Mouse (Mus musculus) stomach, postnatal 0 days (tissue): ENCODE data around the gene Snx13. TPM values are rescaled to one million over a fixed set of nuclear protein-coding genes. Genes with fewer than 3 reads are reported as not detected.

Experiments
- ATAC-seq: fragments of 200-750 bp; cut with Nextera tagmentation; 2 replicates; pipeline ENCODE4 v1.8.0; 2017; ENCODE audit not compliant: low FRiP score, low TSS enrichment
- DNase-seq: peaks from one replicate; pipeline ENCODE4 v3.0.0-alpha.2; 2016; ENCODE audit warnings: low spot score
- H3K27ac ChIP-seq: fragments of 300-500 bp; sonication (generic); replicated peaks from 2 replicates; pipeline ENCODE4 v1.5.1; 2014; ENCODE audit warnings: mild to moderate bottlenecking, control low read depth
- H3K27me3 ChIP-seq: fragments of 300-500 bp; sonication (generic); 2 replicates; pipeline ENCODE4 v1.6.1; 2014; ENCODE audit warnings: low read length; ENCODE audit not compliant: control insufficient read depth, insufficient read depth
- H3K36me3 ChIP-seq: fragments of 300-500 bp; sonication (generic); 2 replicates; pipeline ENCODE4 v1.6.1; 2014; ENCODE audit warnings: low read length, mixed read lengths; ENCODE audit not compliant: control insufficient read depth, insufficient read depth
- H3K4me1 ChIP-seq: fragments of 300-500 bp; sonication (generic); replicated peaks from 2 replicates; pipeline ENCODE4 v1.6.1; 2014; ENCODE audit warnings: antibody characterized with exemption; ENCODE audit not compliant: control insufficient read depth, insufficient read depth
- H3K4me2 ChIP-seq: fragments of 300-500 bp; sonication (generic); replicated peaks from 2 replicates; pipeline ENCODE4 v1.6.1; 2014; ENCODE audit warnings: low read depth, mild to moderate bottlenecking, control low read depth, moderate library complexity
- H3K4me3 ChIP-seq: fragments of 300-500 bp; sonication (generic); 2 replicates; pipeline ENCODE4 v1.5.1; 2014; ENCODE audit warnings: low read depth, low read length, control low read depth
- H3K9ac ChIP-seq: fragments of 300-500 bp; sonication (generic); 2 replicates; pipeline ENCODE4 v1.6.1; 2014; ENCODE audit warnings: mild to moderate bottlenecking, low read length, control low read depth, mixed read lengths
- H3K9me3 ChIP-seq: fragments of 300-500 bp; sonication (generic); 2 replicates; pipeline ENCODE4 v1.6.1; 2016; ENCODE audit warnings: low read length; ENCODE audit not compliant: control insufficient read depth
- CTCF ChIP-seq: IDR thresholded peaks from 2 replicates; pipeline ENCODE4 v1.5.1; 2016; ENCODE audit warnings: antibody characterized with exemption, low read depth, mild to moderate bottlenecking, moderate library complexity
- EP300 ChIP-seq: optimal IDR thresholded peaks from 2 replicates; pipeline ENCODE3; 2016; ENCODE audit warnings: antibody characterized with exemption
- WGBS: fragments of 180-500 bp; shearing (Covaris S2); extraction: QIAGEN DNeasy Blood & Tissue Kit; methylation state at CpG from one replicate; pipeline ENCODE4 v1.1.7; 2014; 5-methylcytosine and 5-hydroxymethylcytosine counted together
- polyA plus RNA-seq: library from polyadenylated mRNA; unstranded; fragments of >200 nt; fragmentation: Nextera tagmentation; extraction: Ambion mirVana; gene quantifications from 2 replicates; pipeline ENCODE4 v1.2.1, GENCODE M21; 2015

The Snx13 gene
- polyA plus RNA-seq, 1 experiment from 2014 or later = 16.8 TPM

DNA sequence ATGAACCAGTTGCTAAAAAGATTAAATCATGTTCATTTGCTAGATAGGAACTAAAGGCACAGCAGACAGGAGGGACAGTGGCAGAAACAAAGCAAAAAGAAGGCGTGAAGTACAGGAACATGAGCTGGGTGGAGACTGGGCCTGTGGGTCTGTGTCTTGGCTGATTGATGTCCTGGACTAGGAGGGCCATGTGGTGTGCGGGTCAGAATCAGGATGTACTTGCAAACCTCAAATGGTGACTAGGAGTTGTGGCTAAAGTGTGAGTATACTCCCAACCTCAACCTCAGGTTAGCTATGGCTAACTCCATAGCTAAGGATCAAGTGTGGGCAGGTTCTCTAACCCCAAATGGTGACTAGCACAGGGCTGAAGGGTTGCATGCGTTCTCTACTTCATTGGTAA lies 107.2 kb downstream of the Snx13 start:
- WGBS = 57% methylated on average over 3 of the region's 3 CpGs

DNA sequence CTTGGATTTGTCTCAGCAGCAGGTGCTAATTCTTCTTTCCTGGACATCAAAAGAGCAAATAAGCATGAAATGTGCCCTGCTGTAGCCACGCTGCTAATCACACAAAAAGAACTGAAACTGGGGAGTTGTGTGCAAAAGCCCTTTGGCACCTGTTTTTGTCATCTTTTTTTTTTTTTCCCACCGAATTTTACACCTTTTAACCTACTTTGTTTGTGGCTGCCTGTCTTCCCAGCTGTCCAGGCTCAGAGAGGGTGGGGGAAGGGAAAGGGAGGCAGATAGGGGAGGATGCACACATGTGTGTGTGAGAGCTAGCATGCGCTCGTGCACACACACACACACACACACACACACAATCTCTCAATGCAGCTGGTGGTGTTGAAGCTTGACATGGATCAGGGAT lies 110.3 kb downstream of the Snx13 start:
- Histone ChIP-seq H3K9me3 (no peaks in the 10 kb centered on the region), H3K27me3 (no peaks in the 10 kb centered on the region), H3K27ac (no peak overlapping the region), H3K36me3 (no peaks in the 10 kb centered on the region), H3K4me2 (no peak overlapping the region), H3K4me3 (no peak overlapping the region), H3K4me1 (no peaks in the 10 kb centered on the region), H3K9ac (no peak overlapping the region)
- TF ChIP-seq CTCF = no peak
- no peak for TF ChIP-seq EP300
- 61% methylated on average over 4 of the region's 4 CpGs for WGBS
- DNase-seq (no peak), ATAC-seq (no peak)

More for the DNA sequence above, 107.2 kb downstream of the Snx13 start:
- no peak overlapping the region for H3K4me3 ChIP-seq
- DNase-seq (no peak), ATAC-seq (no peak)
- no peak overlapping the region for H3K9ac ChIP-seq
- H3K27me3 ChIP-seq = no peaks in the 10 kb centered on the region
- no peaks in the 10 kb centered on the region for H3K9me3 ChIP-seq
- TF ChIP-seq CTCF (no peak), EP300 (no peak)
- H3K4me2 ChIP-seq = no peak overlapping the region
- no peaks in the 10 kb centered on the region for H3K36me3 ChIP-seq
- no peak overlapping the region for H3K27ac ChIP-seq
- H3K4me1 ChIP-seq = no peaks in the 10 kb centered on the region

DNA sequence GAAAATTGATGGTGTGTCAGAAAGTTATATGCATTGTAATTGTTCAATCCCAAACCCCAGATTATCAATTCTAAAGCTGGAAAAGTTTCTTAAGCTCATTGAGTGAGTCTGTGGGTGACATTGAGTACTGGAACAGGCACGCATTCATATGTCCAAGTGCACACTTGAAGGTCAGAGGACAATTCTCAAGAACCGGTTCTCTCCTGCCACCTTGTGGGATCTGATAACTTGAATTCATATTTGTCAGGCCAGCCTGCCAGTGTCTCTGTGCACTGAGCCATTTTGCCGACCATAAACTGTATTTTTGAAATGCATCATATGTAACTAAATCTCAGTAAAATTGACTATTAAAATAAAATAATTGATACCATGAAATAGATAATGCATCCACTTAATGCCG lies 114.7 kb downstream of the Snx13 start:
- DNase-seq (no peak), ATAC-seq (no peak)
- TF ChIP-seq CTCF (peak; percentile 46; the same call in 1 of the 2 replicates), EP300 (no peak)
- Histone ChIP-seq H3K4me3 (no peak overlapping the region), H3K36me3 (no peaks in the 10 kb centered on the region), H3K27ac (no peak overlapping the region), H3K9ac (no peak overlapping the region), H3K4me1 (no peaks in the 10 kb centered on the region), H3K27me3 (no peaks in the 10 kb centered on the region), H3K4me2 (no peak overlapping the region), H3K9me3 (no peaks in the 10 kb centered on the region)
- WGBS = 63% methylated on average over 4 of the region's 4 CpGs

DNA sequence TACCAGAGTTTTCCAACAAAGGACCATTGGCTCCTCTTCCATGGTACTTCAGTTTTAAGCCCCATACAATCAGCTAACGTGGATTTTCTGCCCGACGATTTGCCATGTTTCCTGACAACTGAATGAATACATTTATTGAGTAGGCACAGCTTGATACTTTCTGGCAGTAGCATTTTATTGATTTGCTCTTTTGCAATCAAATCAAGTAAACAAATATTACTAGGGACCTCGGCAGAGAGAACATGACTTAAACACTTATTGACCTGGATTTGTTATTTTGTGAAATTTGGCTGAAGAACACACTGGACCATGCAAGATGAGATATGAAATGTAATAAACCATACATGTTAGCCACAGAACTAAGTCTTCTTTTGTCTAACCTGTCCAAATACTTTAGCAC lies 123.3 kb downstream of the Snx13 start:
- Histone ChIP-seq H3K9me3 (no peaks in the 10 kb centered on the region), H3K36me3 (no peaks in the 10 kb centered on the region)
- 65% methylated on average over 4 of the region's 4 CpGs for WGBS

DNA sequence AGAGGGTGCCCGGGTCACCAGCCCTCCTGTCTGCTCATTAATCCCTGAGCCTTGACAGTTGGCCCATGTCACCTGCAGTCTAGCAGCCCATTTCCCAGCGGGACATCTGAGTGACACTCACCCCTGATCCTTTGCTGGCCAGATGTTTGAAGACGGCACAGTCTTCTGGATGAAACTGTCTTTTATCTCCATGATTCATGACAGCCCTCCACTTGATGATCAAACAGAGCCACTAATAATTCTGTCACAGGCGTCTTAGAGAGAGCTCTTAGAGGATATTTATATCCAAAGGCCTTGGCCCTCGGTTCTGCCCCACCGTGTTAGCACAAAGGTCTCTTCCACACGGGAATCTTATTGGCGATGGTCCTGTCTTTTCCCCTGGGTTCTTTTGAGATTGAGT lies 129.0 kb downstream of the Snx13 start:
- Histone ChIP-seq H3K27ac (no peak overlapping the region), H3K36me3 (no peaks in the 10 kb centered on the region), H3K4me2 (no peak overlapping the region), H3K27me3 (no peaks in the 10 kb centered on the region), H3K9me3 (no peaks in the 10 kb centered on the region), H3K4me1 (no peaks in the 10 kb centered on the region), H3K9ac (no peak overlapping the region), H3K4me3 (no peak overlapping the region)
- TF ChIP-seq EP300 (no peak), CTCF (no peak)
- no peak for DNase-seq
- 28% methylated on average over 8 of the region's 8 CpGs for WGBS
- no peak for ATAC-seq

More for the DNA sequence above, 123.3 kb downstream of the Snx13 start:
- Histone ChIP-seq H3K27me3 (no peaks in the 10 kb centered on the region), H3K4me1 (no peaks in the 10 kb centered on the region), H3K9ac (no peak overlapping the region), H3K4me2 (no peak overlapping the region), H3K4me3 (no peak overlapping the region), H3K27ac (no peak overlapping the region)
- TF ChIP-seq EP300 (no peak), CTCF (no peak)
- no peak for DNase-seq
- no peak for ATAC-seq

DNA sequence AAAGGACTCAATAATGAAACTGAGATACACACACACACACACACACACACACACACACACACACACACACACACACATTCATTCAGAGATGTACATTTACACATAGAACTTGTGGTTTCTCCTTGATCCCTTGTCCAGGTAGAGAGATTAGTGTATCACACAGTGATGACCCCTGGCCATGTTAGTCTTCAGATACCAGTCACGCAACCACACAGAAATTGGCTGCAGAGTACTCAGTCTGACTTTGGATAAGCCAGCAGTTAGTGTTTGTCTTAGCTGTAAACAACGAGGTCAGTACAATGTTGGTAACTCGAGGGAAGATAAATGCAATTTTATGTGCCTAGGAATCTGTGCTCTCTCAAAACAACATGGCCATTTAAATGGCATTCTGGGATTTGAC lies 129.6 kb downstream of the Snx13 start:
- no peaks in the 10 kb centered on the region for H3K9me3 ChIP-seq
- H3K4me1 ChIP-seq = no peaks in the 10 kb centered on the region
- H3K27ac ChIP-seq = no peak overlapping the region
- TF ChIP-seq EP300 = no peak
- TF ChIP-seq CTCF = no peak
- H3K4me2 ChIP-seq = no peak overlapping the region
- DNase-seq (no peak), ATAC-seq (no peak)
- H3K36me3 ChIP-seq = no peaks in the 10 kb centered on the region
- no peak overlapping the region for H3K9ac ChIP-seq
- H3K27me3 ChIP-seq = no peaks in the 10 kb centered on the region
- WGBS = 34% methylated on average over 3 of the region's 3 CpGs
- no peak overlapping the region for H3K4me3 ChIP-seq

DNA sequence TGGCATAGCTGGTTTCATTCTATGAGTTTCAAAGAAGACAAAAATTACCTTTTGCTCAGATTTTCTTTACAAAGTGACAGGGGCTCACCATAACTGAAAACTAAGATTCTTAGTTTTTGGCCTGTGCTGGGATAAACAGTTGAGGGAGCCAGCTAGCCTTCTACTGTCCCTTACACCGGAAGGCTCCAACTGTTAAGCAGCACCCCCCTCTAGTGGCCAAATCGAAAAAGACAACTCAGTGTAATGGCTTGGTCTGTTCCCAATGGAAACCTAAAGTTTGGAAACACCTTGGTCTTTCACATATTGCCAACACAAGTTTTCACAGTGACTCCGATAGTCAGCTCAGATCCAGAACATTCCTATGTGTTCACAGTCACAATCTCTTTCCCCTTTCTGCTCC lies 135.7 kb downstream of the Snx13 start:
- Histone ChIP-seq H3K4me3 (no peak overlapping the region), H3K36me3 (no peaks in the 10 kb centered on the region), H3K27me3 (no peaks in the 10 kb centered on the region), H3K4me1 (no peaks in the 10 kb centered on the region), H3K9me3 (no peaks in the 10 kb centered on the region), H3K27ac (no peak overlapping the region), H3K9ac (no peak overlapping the region), H3K4me2 (no peak overlapping the region)
- WGBS = 12% methylated on average over 3 of the region's 3 CpGs
- DNase-seq (peak; percentile 84), ATAC-seq (peak; percentile 77)
- TF ChIP-seq EP300 (no peak), CTCF (peak; percentile 96)
